Mouse (Mus musculus): ENCODE measurements around the gene Araf. TPM values are rescaled to one million over a fixed set of nuclear protein-coding genes. Genes with fewer than 3 reads are reported as not detected.

The Araf gene
- total RNA-seq, 2 experiments from 2014 or later = 25.9 to 52.8 TPM

GRCm38 (mm10) chrX:20847816-20848215 is 50.2 kb downstream of the Araf start:
- no peak for ATAC-seq (ENCODE audit: poor library complexity, severe bottlenecking)

DNA sequence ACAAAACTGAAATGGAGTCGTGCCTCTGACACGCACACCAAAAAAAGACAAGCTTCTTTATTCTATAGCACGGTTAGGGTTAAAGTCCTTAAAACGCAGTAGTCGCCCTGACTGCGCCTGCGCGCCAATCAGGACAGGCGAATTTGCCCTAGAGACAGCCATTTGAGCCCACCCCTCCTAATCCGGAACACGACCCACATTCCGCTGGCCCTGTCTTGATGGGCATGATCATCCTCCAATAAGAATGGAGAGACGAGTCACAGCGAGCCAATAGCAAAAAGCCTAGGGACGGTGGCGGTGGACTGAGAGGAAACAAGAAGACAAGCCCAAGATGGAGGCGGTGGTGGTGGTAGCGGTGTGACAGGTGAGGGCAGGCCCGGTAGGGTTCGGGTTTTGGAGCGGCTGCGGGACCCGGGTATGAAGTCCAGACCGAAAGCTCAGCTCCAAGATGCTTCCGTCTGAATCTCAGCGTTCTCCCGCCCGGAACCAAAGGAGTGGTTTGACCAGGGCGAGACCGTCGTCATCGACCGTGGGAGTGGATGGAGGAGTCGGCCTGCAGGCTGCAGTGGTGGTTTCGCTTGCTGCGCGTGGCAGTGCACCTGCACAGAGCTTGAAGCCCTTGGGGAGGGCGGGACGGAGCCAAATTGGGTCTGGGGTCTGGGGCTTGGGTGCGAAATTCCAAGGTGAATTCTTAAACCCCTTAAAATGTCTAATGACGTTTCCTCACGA is 50.8 kb downstream of the Araf start:
- peak; percentile 100 for ATAC-seq (ENCODE audit: poor library complexity, severe bottlenecking)

DNA sequence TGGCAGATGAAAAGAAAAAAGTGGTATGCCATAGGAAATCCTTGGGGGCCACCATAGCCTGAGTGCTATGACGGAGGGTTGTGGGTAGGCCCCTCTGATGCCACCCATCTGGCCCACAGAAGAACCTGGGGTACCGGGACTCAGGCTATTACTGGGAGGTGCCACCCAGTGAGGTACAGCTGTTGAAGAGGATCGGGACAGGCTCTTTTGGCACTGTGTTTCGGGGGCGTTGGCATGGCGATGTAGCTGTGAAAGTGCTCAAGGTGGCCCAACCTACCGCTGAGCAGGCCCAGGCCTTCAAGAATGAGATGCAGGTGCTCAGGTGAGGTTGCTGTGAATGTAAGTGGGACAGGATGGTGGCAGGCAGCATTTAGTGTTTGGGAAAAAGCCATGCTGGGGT is 56.2 kb downstream of the Araf start:
- no peak for ATAC-seq (ENCODE audit: poor library complexity, severe bottlenecking)

DNA sequence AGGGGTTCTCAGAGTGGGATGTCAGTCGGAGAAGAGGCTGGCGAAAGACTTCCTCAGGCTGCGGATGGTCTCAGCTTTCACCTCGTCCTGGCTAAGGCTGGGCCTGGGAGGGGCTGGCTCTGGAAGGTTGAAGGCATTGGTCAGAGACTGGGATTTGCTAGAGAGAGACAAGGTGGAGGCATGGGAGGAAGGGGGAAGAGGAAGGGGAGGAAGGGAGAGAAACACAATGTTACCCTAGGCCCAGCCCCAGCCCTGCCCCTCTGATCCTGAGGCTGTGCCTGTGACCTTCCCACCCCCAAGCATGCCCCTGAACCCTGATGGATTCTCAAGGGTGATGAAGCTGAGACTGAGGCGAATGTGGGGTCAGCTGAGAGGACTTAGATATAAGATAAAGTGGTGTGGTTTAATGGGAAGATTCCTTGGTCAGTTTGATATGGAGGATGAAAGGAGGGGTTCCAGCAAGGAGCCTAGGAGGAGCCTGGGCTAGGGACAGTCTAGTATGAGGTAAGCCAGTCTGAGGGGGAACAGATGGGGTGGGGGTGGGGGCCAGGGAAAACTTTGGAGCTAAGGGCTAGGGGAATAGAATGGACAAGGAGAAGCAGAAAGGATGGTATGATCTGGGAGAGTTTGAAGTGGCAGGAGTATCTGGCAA is 64.0 kb downstream of the Araf start:
- ATAC-seq (ENCODE audit: poor library complexity, severe bottlenecking) = no peak

- no peak for ATAC-seq (ENCODE audit: poor library complexity, severe bottlenecking)
Measured at GRCm38 (mm10) chrX:20862105-20863065, 64.8 kb downstream of the Araf start.

DNA sequence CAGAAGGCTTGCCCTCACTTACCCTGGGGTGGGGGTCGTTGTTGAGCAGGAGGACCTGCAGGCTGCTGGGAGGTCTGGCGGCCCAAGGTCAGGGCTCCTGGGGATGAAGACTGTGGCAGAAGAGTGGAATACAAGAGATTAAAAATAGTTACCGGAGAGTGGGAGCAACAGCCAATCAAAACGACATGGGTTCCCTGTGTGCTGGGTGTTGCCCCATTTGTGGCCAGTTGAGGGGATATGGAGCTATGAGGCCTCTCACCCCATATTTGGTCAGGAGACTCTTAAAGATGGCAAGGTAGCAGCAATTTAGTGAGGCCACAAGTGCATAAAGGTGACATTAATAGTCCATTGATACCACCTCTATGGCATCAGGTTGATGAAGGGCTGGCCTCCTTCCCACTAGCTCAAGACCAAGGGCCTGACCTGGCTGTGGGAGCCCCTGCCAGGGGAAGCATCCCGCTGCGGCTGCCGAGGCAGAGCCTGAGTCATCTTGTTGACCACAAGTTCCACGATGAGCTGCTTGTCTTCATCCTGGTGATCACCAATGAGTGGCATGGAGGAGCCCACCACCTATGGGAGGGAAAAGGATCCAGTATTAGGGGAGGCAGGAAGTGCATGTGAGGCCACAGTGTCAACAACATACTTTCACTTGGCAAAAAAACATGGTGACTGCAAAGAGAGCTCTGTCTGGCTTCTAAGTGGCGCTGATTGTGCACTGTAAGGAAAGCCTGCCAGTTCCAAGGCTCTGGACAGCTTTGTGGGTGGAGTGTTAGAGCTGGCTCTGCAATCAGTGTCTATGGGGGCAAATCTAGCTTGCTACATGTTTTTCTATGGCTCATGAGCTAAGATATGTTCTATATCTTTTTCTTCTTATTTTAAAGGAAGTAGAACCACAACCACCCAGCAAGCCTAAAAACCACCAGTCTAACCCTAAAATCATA is 65.8 kb downstream of the Araf start:
- peak; percentile 67 for ATAC-seq (ENCODE audit: poor library complexity, severe bottlenecking)

GRCm38 (mm10) chrX:20868091-20868490 is 70.5 kb downstream of the Araf start:
- ATAC-seq (ENCODE audit: poor library complexity, severe bottlenecking) = no peak

- ATAC-seq (ENCODE audit: poor library complexity, severe bottlenecking) = no peak
Measured at GRCm38 (mm10) chrX:20869203-20869602, 71.6 kb downstream of the Araf start.

GRCm38 (mm10) chrX:20869962-20870513 is 72.4 kb downstream of the Araf start, which contains the start of gene Timp1:
Gene Timp1 (plus strand): TSS chrX:20870166.
- no peak for ATAC-seq (ENCODE audit: poor library complexity, severe bottlenecking)

DNA sequence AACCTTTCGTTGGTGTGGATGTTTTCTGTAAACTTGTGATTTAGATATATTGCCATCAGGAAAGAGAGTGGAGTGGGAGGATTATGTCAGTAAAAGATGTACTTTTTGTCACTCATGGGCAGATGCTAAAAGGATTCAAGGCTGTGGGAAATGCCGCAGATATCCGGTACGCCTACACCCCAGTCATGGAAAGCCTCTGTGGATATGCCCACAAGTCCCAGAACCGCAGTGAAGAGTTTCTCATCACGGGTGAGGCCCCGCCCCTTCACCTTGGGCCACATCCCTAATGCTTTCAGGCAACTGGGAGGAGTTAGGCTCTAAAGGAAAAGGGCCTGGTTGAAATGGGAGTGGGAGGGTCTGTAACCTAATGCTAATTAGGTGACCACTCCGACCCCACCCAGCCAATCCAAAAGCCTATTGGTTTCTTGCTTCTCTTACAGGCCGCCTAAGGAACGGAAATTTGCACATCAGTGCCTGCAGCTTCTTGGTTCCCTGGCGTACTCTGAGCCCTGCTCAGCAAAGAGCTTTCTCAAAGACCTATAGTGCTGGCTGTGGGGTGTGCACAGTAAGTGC is 75.4 kb downstream of the Araf start:
- no peak for ATAC-seq (ENCODE audit: poor library complexity, severe bottlenecking)

- no peak for ATAC-seq (ENCODE audit: poor library complexity, severe bottlenecking)
Measured at GRCm38 (mm10) chrX:20875241-20875640, 77.6 kb downstream of the Araf start.

GRCm38 (mm10) chrX:20910074-20910473 is 112.5 kb downstream of the Araf start:
- no peak for ATAC-seq (ENCODE audit: poor library complexity, severe bottlenecking)

Other genes starting within 250 kb of the Araf start
- not detected in 2 replicates for gene Rgn, start 248.0 kb upstream of the Araf start, total RNA-seq (2015)
- not detected in 2 replicates for gene Rgn, start 248.0 kb upstream of the Araf start, total RNA-seq (2017)
- gene Rbm10, start 180.3 kb upstream of the Araf start, total RNA-seq (2015) = 17.3 and 19.2 TPM in 2 replicates
- 44.0 and 47.9 TPM in 2 replicates for gene Rbm10, start 180.3 kb upstream of the Araf start, total RNA-seq (2017)
- 169 and 180 TPM in 2 replicates for gene Ndufb11, start 180.2 kb upstream of the Araf start, total RNA-seq (2015)
- gene Ndufb11, start 180.2 kb upstream of the Araf start, total RNA-seq (2017) = 84.7 and 91.6 TPM in 2 replicates
- 116 and 133 TPM in 2 replicates for gene Uba1, start 139.5 kb upstream of the Araf start, total RNA-seq (2015)
- 142 and 148 TPM in 2 replicates for gene Uba1, start 139.5 kb upstream of the Araf start, total RNA-seq (2017)
- 41.2 and 53.5 TPM in 2 replicates for gene Cdk16, start 109.9 kb upstream of the Araf start, total RNA-seq (2015)
- gene Cdk16, start 109.9 kb upstream of the Araf start, total RNA-seq (2017) = 21.7 and 22.9 TPM in 2 replicates
- gene Usp11, start 93.9 kb upstream of the Araf start, total RNA-seq (2015) = 5.5 and 5.8 TPM in 2 replicates
- 5.1 and 5.2 TPM in 2 replicates for gene Usp11, start 93.9 kb upstream of the Araf start, total RNA-seq (2017)
- gene Timp1, start 72.4 kb downstream of the Araf start, total RNA-seq (2015) = not detected in 2 replicates
- gene Timp1, start 72.4 kb downstream of the Araf start, total RNA-seq (2017) = 0.55 TPM in 1 of 2 replicates, not detected in the other
- gene Syn1, start 123.2 kb downstream of the Araf start, total RNA-seq (2015) = 2.1 TPM in 2 replicates
- 0.16 TPM in 1 of 2 replicates, not detected in the other for gene Syn1, start 123.2 kb downstream of the Araf start, total RNA-seq (2017)
- gene Cfp, start 133.7 kb downstream of the Araf start, total RNA-seq (2015) = 150 and 157 TPM in 2 replicates
- 116 and 120 TPM in 2 replicates for gene Cfp, start 133.7 kb downstream of the Araf start, total RNA-seq (2017)
- gene Elk1, start 152.8 kb downstream of the Araf start, total RNA-seq (2015) = 7.7 and 8.6 TPM in 2 replicates
- gene Elk1, start 152.8 kb downstream of the Araf start, total RNA-seq (2017) = 3.3 and 4.9 TPM in 2 replicates
- gene Uxt, start 164.2 kb downstream of the Araf start, total RNA-seq (2015) = 26.0 and 43.6 TPM in 2 replicates
- gene Uxt, start 164.2 kb downstream of the Araf start, total RNA-seq (2017) = 15.9 and 19.4 TPM in 2 replicates